Mouse (Mus musculus): ENCODE data around the gene Cic. TPM values are rescaled to one million over a fixed set of nuclear protein-coding genes. Genes with fewer than 3 reads are reported as not detected.

Gene Cic
- polyA plus RNA-seq, 1 experiment from 2014 or later: 36.0 TPM

GRCm38 (mm10) chr7:25282731-25283211 is 15.3 kb downstream of the Cic start:
- Histone ChIP-seq H3K36me3 (ENCODE audit: control insufficient read depth, insufficient read depth, low read length) (peaks cover 32% of the 10 kb centered on the region), H3K27ac (ENCODE audit: low read depth, low read length) (peak overlapping the region; percentile 98), H3K4me2 (replicated peaks; ENCODE audit: low read depth, low read length) (peak overlapping the region; percentile 87), H3K27me3 (ENCODE audit: control insufficient read depth, insufficient read depth, low read length) (no peaks in the 10 kb centered on the region), H3K4me3 (ENCODE audit: low read length) (peak overlapping the region; percentile 74), H3K9ac (ENCODE audit: low read depth, low read length) (peak overlapping the region; percentile 81), H3K9me3 (ENCODE audit: control insufficient read depth, low read length) (no peaks in the 10 kb centered on the region), H3K4me1 (ENCODE audit: control insufficient read depth, insufficient read depth, low read length) (peaks cover 42% of the 10 kb centered on the region)
- under 1% methylated on average over 28 of the region's 36 CpGs for WGBS
- ATAC-seq (ENCODE audit: low FRiP score, low TSS enrichment): peak; percentile 13

GRCm38 (mm10) chr7:25283637-25284036 is 16.1 kb downstream of the Cic start:
- Histone ChIP-seq H3K4me2 (replicated peaks; ENCODE audit: low read depth, low read length) (peak overlapping the region; percentile 87), H3K27ac (ENCODE audit: low read depth, low read length) (peak overlapping the region; percentile 30; the same call in 1 of the 2 replicates), H3K27me3 (ENCODE audit: control insufficient read depth, insufficient read depth, low read length) (no peaks in the 10 kb centered on the region), H3K9ac (ENCODE audit: low read depth, low read length) (peak overlapping the region; percentile 81; the same call in 1 of the 2 replicates), H3K36me3 (ENCODE audit: control insufficient read depth, insufficient read depth, low read length) (peaks cover 40% of the 10 kb centered on the region), H3K9me3 (ENCODE audit: control insufficient read depth, low read length) (no peaks in the 10 kb centered on the region), H3K4me3 (ENCODE audit: low read length) (peak overlapping the region; percentile 74), H3K4me1 (ENCODE audit: control insufficient read depth, insufficient read depth, low read length) (peaks cover 39% of the 10 kb centered on the region)
- ATAC-seq (ENCODE audit: low FRiP score, low TSS enrichment): no peak
- WGBS: 9% methylated on average over 5 of the region's 5 CpGs

GRCm38 (mm10) chr7:25284171-25284570 is 16.7 kb downstream of the Cic start:
- H3K4me3 ChIP-seq (ENCODE audit: low read length): peak overlapping the region; percentile 74; the same call in 1 of the 2 replicates
- H3K4me2 ChIP-seq (replicated peaks; ENCODE audit: low read depth, low read length): peak overlapping the region; percentile 87
- ATAC-seq (ENCODE audit: low FRiP score, low TSS enrichment): no peak
- peaks cover 46% of the 10 kb centered on the region for H3K36me3 ChIP-seq (ENCODE audit: control insufficient read depth, insufficient read depth, low read length)
- WGBS: 36% methylated on average over 2 of the region's 2 CpGs
- peak overlapping the region; percentile 81; the same call in 1 of the 2 replicates for H3K9ac ChIP-seq (ENCODE audit: low read depth, low read length)
- no peaks in the 10 kb centered on the region for H3K9me3 ChIP-seq (ENCODE audit: control insufficient read depth, low read length)
- no peaks in the 10 kb centered on the region for H3K27me3 ChIP-seq (ENCODE audit: control insufficient read depth, insufficient read depth, low read length)
- H3K4me1 ChIP-seq (ENCODE audit: control insufficient read depth, insufficient read depth, low read length): peaks cover 39% of the 10 kb centered on the region
- 0 out of 2 replicates have a peak overlapping the region, but pooled peaks have one; percentile 30 for H3K27ac ChIP-seq (ENCODE audit: low read depth, low read length)

GRCm38 (mm10) chr7:25284766-25285165 is 17.3 kb downstream of the Cic start:
- ATAC-seq (ENCODE audit: low FRiP score, low TSS enrichment): no peak

GRCm38 (mm10) chr7:25285511-25286238 is 18.2 kb downstream of the Cic start:
- no peaks in the 10 kb centered on the region for H3K27me3 ChIP-seq (ENCODE audit: control insufficient read depth, insufficient read depth, low read length)
- no peak for ATAC-seq (ENCODE audit: low FRiP score, low TSS enrichment)
- no peak overlapping the region for H3K27ac ChIP-seq (ENCODE audit: low read depth, low read length)
- WGBS: 90% methylated on average over 20 of the region's 20 CpGs
- H3K4me1 ChIP-seq (ENCODE audit: control insufficient read depth, insufficient read depth, low read length): peaks cover 24% of the 10 kb centered on the region
- no peak overlapping the region for H3K4me2 ChIP-seq (replicated peaks; ENCODE audit: low read depth, low read length)
- H3K4me3 ChIP-seq (ENCODE audit: low read length): no peak overlapping the region
- no peaks in the 10 kb centered on the region for H3K9me3 ChIP-seq (ENCODE audit: control insufficient read depth, low read length)
- H3K9ac ChIP-seq (ENCODE audit: low read depth, low read length): no peak overlapping the region
- H3K36me3 ChIP-seq (ENCODE audit: control insufficient read depth, insufficient read depth, low read length): peaks cover 61% of the 10 kb centered on the region

More at GRCm38 (mm10) chr7:25284766-25285165, 17.3 kb downstream of the Cic start:
- Histone ChIP-seq H3K27me3 (ENCODE audit: control insufficient read depth, insufficient read depth, low read length) (no peaks in the 10 kb centered on the region), H3K9ac (ENCODE audit: low read depth, low read length) (peak overlapping the region; percentile 25; the same call in 1 of the 2 replicates), H3K36me3 (ENCODE audit: control insufficient read depth, insufficient read depth, low read length) (peaks cover 52% of the 10 kb centered on the region), H3K4me2 (replicated peaks; ENCODE audit: low read depth, low read length) (no peak overlapping the region), H3K4me1 (ENCODE audit: control insufficient read depth, insufficient read depth, low read length) (peaks cover 34% of the 10 kb centered on the region), H3K27ac (ENCODE audit: low read depth, low read length) (no peak overlapping the region), H3K9me3 (ENCODE audit: control insufficient read depth, low read length) (no peaks in the 10 kb centered on the region), H3K4me3 (ENCODE audit: low read length) (no peak overlapping the region)
- 69% methylated on average over 5 of the region's 5 CpGs for WGBS

GRCm38 (mm10) chr7:25286989-25287388 is 19.5 kb downstream of the Cic start:
- 91% methylated on average over 8 of the region's 8 CpGs for WGBS
- Histone ChIP-seq H3K4me2 (replicated peaks; ENCODE audit: low read depth, low read length) (no peak overlapping the region), H3K27ac (ENCODE audit: low read depth, low read length) (no peak overlapping the region), H3K9me3 (ENCODE audit: control insufficient read depth, low read length) (no peaks in the 10 kb centered on the region), H3K9ac (ENCODE audit: low read depth, low read length) (no peak overlapping the region), H3K36me3 (ENCODE audit: control insufficient read depth, insufficient read depth, low read length) (peaks cover 74% of the 10 kb centered on the region), H3K27me3 (ENCODE audit: control insufficient read depth, insufficient read depth, low read length) (no peaks in the 10 kb centered on the region), H3K4me1 (ENCODE audit: control insufficient read depth, insufficient read depth, low read length) (peaks cover 14% of the 10 kb centered on the region; the same call in 1 of the 2 replicates), H3K4me3 (ENCODE audit: low read length) (no peak overlapping the region)
- no peak for ATAC-seq (ENCODE audit: low FRiP score, low TSS enrichment)

- H3K36me3 ChIP-seq (ENCODE audit: control insufficient read depth, insufficient read depth, low read length): peaks cover 84% of the 10 kb centered on the region
- H3K9ac ChIP-seq (ENCODE audit: low read depth, low read length): no peak overlapping the region
- H3K4me2 ChIP-seq (replicated peaks; ENCODE audit: low read depth, low read length): no peak overlapping the region
- H3K27me3 ChIP-seq (ENCODE audit: control insufficient read depth, insufficient read depth, low read length): no peaks in the 10 kb centered on the region
- H3K4me1 ChIP-seq (ENCODE audit: control insufficient read depth, insufficient read depth, low read length): peaks cover 14% of the 10 kb centered on the region; the same call in 1 of the 2 replicates
- WGBS: 86% methylated on average over 12 of the region's 12 CpGs
- H3K9me3 ChIP-seq (ENCODE audit: control insufficient read depth, low read length): no peaks in the 10 kb centered on the region
- no peak for ATAC-seq (ENCODE audit: low FRiP score, low TSS enrichment)
- no peak overlapping the region for H3K27ac ChIP-seq (ENCODE audit: low read depth, low read length)
- H3K4me3 ChIP-seq (ENCODE audit: low read length): no peak overlapping the region
Observed at GRCm38 (mm10) chr7:25288011-25288410, 20.5 kb downstream of the Cic start.

GRCm38 (mm10) chr7:25288721-25289120 is 21.2 kb downstream of the Cic start:
- Histone ChIP-seq H3K4me1 (ENCODE audit: control insufficient read depth, insufficient read depth, low read length) (peaks cover 8% of the 10 kb centered on the region; the same call in 1 of the 2 replicates), H3K27ac (ENCODE audit: low read depth, low read length) (no peak overlapping the region), H3K36me3 (ENCODE audit: control insufficient read depth, insufficient read depth, low read length) (peaks cover 91% of the 10 kb centered on the region), H3K27me3 (ENCODE audit: control insufficient read depth, insufficient read depth, low read length) (no peaks in the 10 kb centered on the region), H3K4me3 (ENCODE audit: low read length) (no peak overlapping the region), H3K9me3 (ENCODE audit: control insufficient read depth, low read length) (no peaks in the 10 kb centered on the region), H3K4me2 (replicated peaks; ENCODE audit: low read depth, low read length) (no peak overlapping the region), H3K9ac (ENCODE audit: low read depth, low read length) (no peak overlapping the region)
- 92% methylated on average over 3 of the region's 3 CpGs for WGBS
- ATAC-seq (ENCODE audit: low FRiP score, low TSS enrichment): no peak

- H3K36me3 ChIP-seq (ENCODE audit: control insufficient read depth, insufficient read depth, low read length): peaks cover 97% of the 10 kb centered on the region
- no peak overlapping the region for H3K9ac ChIP-seq (ENCODE audit: low read depth, low read length)
- ATAC-seq (ENCODE audit: low FRiP score, low TSS enrichment): no peak
- no peaks in the 10 kb centered on the region; the same call in 1 of the 2 replicates for H3K4me1 ChIP-seq (ENCODE audit: control insufficient read depth, insufficient read depth, low read length)
- H3K4me2 ChIP-seq (replicated peaks; ENCODE audit: low read depth, low read length): no peak overlapping the region
- no peak overlapping the region for H3K27ac ChIP-seq (ENCODE audit: low read depth, low read length)
- 95% methylated on average over 3 of the region's 3 CpGs for WGBS
- H3K4me3 ChIP-seq (ENCODE audit: low read length): no peak overlapping the region
- H3K27me3 ChIP-seq (ENCODE audit: control insufficient read depth, insufficient read depth, low read length): no peaks in the 10 kb centered on the region
- no peaks in the 10 kb centered on the region for H3K9me3 ChIP-seq (ENCODE audit: control insufficient read depth, low read length)
Observed at GRCm38 (mm10) chr7:25289925-25290324, 22.4 kb downstream of the Cic start.

Data from kidney, embryonic 14.5 days (tissue).